Mouse (Mus musculus): Measurements from ENCODE around the gene Ubxn6. TPM values are rescaled to one million over a fixed set of nuclear protein-coding genes. Genes with fewer than 3 reads are reported as not detected.
"Not testable (repeated sequence)": the region's sequence is repeated elsewhere in the genome, so short reads cannot be mapped to it uniquely, and the experiment has no call there.

Ubxn6 gene
- polyA plus RNA-seq, 1 experiment from 2014 or later = 58.1 TPM

- no peaks in the 10 kb centered on the region for H3K9me3 ChIP-seq
- no peak overlapping the region for H3K9ac ChIP-seq (replicated peaks)
- peaks cover 4% of the 10 kb centered on the region; the same call in 1 of the 2 replicates for H3K4me1 ChIP-seq
Observed at GRCm38 (mm10) chr17:56110571-56110970, 35.7 kb upstream of the Ubxn6 start.

GRCm38 (mm10) chr17:56109219-56110051 is 34.6 kb upstream of the Ubxn6 start, which contains the start of gene Plin4:
Gene Plin4, minus strand, starts transcription at chr17:56109803.
- 65% methylated on average over 10 of the region's 10 CpGs for WGBS
- Histone ChIP-seq H3K36me3 (0 out of 2 replicates have a peak, but pooled peaks cover 5% of the 10 kb centered on the region), H3K9ac (replicated peaks) (no peak within 1 kb of the TSS), H3K27ac (replicated peaks) (no peak within 1 kb of the TSS), H3K27me3 (no peaks in the 10 kb centered on the region), H3K4me2 (replicated peaks) (no peak within 1 kb of the TSS), H3K4me1 (peaks cover 4% of the 10 kb centered on the region; the same call in 1 of the 2 replicates), H3K9me3 (no peaks in the 10 kb centered on the region), H3K4me3 (no peak within 1 kb of the TSS)
- ATAC-seq (ENCODE audit: low FRiP score, low read depth) = no peak

More at GRCm38 (mm10) chr17:56110571-56110970, 35.7 kb upstream of the Ubxn6 start:
- Histone ChIP-seq H3K4me3 (no peak overlapping the region), H3K36me3 (0 out of 2 replicates have a peak, but pooled peaks cover 5% of the 10 kb centered on the region), H3K4me2 (replicated peaks) (no peak overlapping the region), H3K27me3 (no peaks in the 10 kb centered on the region; the same call in 1 of the 2 replicates), H3K27ac (replicated peaks) (no peak overlapping the region)
- 76% methylated on average over 4 of the region's 4 CpGs for WGBS
- no peak for ATAC-seq (ENCODE audit: low FRiP score, low read depth)

GRCm38 (mm10) chr17:56108334-56109044 is 33.7 kb upstream of the Ubxn6 start:
- 75% methylated on average over 6 of the region's 6 CpGs for WGBS
- Histone ChIP-seq H3K36me3 (peaks cover 12% of the 10 kb centered on the region), H3K27ac (replicated peaks) (no peak overlapping the region), H3K27me3 (no peaks in the 10 kb centered on the region), H3K9ac (replicated peaks) (no peak overlapping the region), H3K4me1 (peaks cover 4% of the 10 kb centered on the region; the same call in 1 of the 2 replicates), H3K9me3 (no peaks in the 10 kb centered on the region), H3K4me2 (replicated peaks) (no peak overlapping the region), H3K4me3 (no peak overlapping the region)
- ATAC-seq (ENCODE audit: low FRiP score, low read depth) = no peak

- no peak for ATAC-seq (ENCODE audit: low FRiP score, low read depth)
- Histone ChIP-seq H3K4me2 (replicated peaks) (no peak overlapping the region), H3K9me3 (no peaks in the 10 kb centered on the region)
Observed at GRCm38 (mm10) chr17:56107736-56108135, 32.9 kb upstream of the Ubxn6 start.

GRCm38 (mm10) chr17:56106981-56107380 is 32.2 kb upstream of the Ubxn6 start:
- H3K4me2 ChIP-seq (replicated peaks) = no peak overlapping the region
- no peak overlapping the region for H3K9ac ChIP-seq (replicated peaks)
- 83% methylated on average over 4 of the region's 4 CpGs for WGBS
- H3K36me3 ChIP-seq = peaks cover 27% of the 10 kb centered on the region
- H3K27me3 ChIP-seq = no peaks in the 10 kb centered on the region
- H3K9me3 ChIP-seq = no peaks in the 10 kb centered on the region
- no peak overlapping the region for H3K27ac ChIP-seq (replicated peaks)
- no peak for ATAC-seq (ENCODE audit: low FRiP score, low read depth)
- no peak overlapping the region for H3K4me3 ChIP-seq
- no peaks in the 10 kb centered on the region for H3K4me1 ChIP-seq

More at GRCm38 (mm10) chr17:56107736-56108135, 32.9 kb upstream of the Ubxn6 start:
- H3K9ac ChIP-seq (replicated peaks) = no peak overlapping the region
- WGBS = 72% methylated on average over 2 of the region's 2 CpGs
- H3K27ac ChIP-seq (replicated peaks) = no peak overlapping the region
- no peaks in the 10 kb centered on the region for H3K27me3 ChIP-seq
- H3K36me3 ChIP-seq = peaks cover 19% of the 10 kb centered on the region
- no peak overlapping the region for H3K4me3 ChIP-seq
- H3K4me1 ChIP-seq = peaks cover under 1% of the 10 kb centered on the region; the same call in 1 of the 2 replicates

GRCm38 (mm10) chr17:56106436-56106835 is 31.6 kb upstream of the Ubxn6 start:
- H3K27ac ChIP-seq (replicated peaks); H3K9me3 ChIP-seq; H3K4me1 ChIP-seq; H3K27me3 ChIP-seq; H3K4me2 ChIP-seq (replicated peaks); H3K4me3 ChIP-seq; H3K9ac ChIP-seq (replicated peaks); ATAC-seq (ENCODE audit: low FRiP score, low read depth): not testable (repeated sequence)
- WGBS = 100% methylated on average over 4 of the region's 4 CpGs
- peaks cover 32% of the 10 kb centered on the region for H3K36me3 ChIP-seq

- peaks cover 49% of the 10 kb centered on the region for H3K36me3 ChIP-seq
- H3K4me1 ChIP-seq; H3K9me3 ChIP-seq; H3K27ac ChIP-seq (replicated peaks); H3K9ac ChIP-seq (replicated peaks); ATAC-seq (ENCODE audit: low FRiP score, low read depth); H3K27me3 ChIP-seq; H3K4me3 ChIP-seq; H3K4me2 ChIP-seq (replicated peaks): not testable (repeated sequence)
- WGBS = 90% methylated on average over 3 of the region's 5 CpGs
Observed at GRCm38 (mm10) chr17:56104821-56105220, 30.0 kb upstream of the Ubxn6 start.

- no peak overlapping the region for H3K27ac ChIP-seq (replicated peaks)
- H3K27me3 ChIP-seq = no peaks in the 10 kb centered on the region
- no peak overlapping the region for H3K4me2 ChIP-seq (replicated peaks)
- H3K9ac ChIP-seq (replicated peaks) = no peak overlapping the region
- WGBS = 93% methylated on average over 8 of the region's 8 CpGs
- no peaks in the 10 kb centered on the region for H3K9me3 ChIP-seq
- ATAC-seq (ENCODE audit: low FRiP score, low read depth) = no peak
- H3K4me1 ChIP-seq = no peaks in the 10 kb centered on the region
- no peak overlapping the region for H3K4me3 ChIP-seq
- H3K36me3 ChIP-seq = peaks cover 59% of the 10 kb centered on the region
Observed at GRCm38 (mm10) chr17:56103465-56104285, 28.8 kb upstream of the Ubxn6 start.

GRCm38 (mm10) chr17:56102927-56103326 is 28.1 kb upstream of the Ubxn6 start:
- Histone ChIP-seq H3K9me3 (no peaks in the 10 kb centered on the region), H3K4me2 (replicated peaks) (no peak overlapping the region), H3K36me3 (peaks cover 66% of the 10 kb centered on the region), H3K27ac (replicated peaks) (no peak overlapping the region), H3K9ac (replicated peaks) (no peak overlapping the region), H3K4me1 (no peaks in the 10 kb centered on the region), H3K27me3 (no peaks in the 10 kb centered on the region), H3K4me3 (no peak overlapping the region)
- 94% methylated on average over 9 of the region's 9 CpGs for WGBS
- no peak for ATAC-seq (ENCODE audit: low FRiP score, low read depth)

- Histone ChIP-seq H3K4me2 (replicated peaks) (no peak overlapping the region), H3K9ac (replicated peaks) (no peak overlapping the region), H3K4me1 (no peaks in the 10 kb centered on the region), H3K27ac (replicated peaks) (no peak overlapping the region), H3K27me3 (no peaks in the 10 kb centered on the region), H3K36me3 (peaks cover 69% of the 10 kb centered on the region), H3K4me3 (no peak overlapping the region), H3K9me3 (no peaks in the 10 kb centered on the region)
- 89% methylated on average over 5 of the region's 5 CpGs for WGBS
- no peak for ATAC-seq (ENCODE audit: low FRiP score, low read depth)
Observed at GRCm38 (mm10) chr17:56102158-56102557, 27.3 kb upstream of the Ubxn6 start.

- Histone ChIP-seq H3K4me1 (no peaks in the 10 kb centered on the region), H3K9ac (replicated peaks) (no peak overlapping the region), H3K4me3 (no peak overlapping the region), H3K9me3 (no peaks in the 10 kb centered on the region), H3K4me2 (replicated peaks) (no peak overlapping the region), H3K27me3 (no peaks in the 10 kb centered on the region), H3K36me3 (peaks cover 82% of the 10 kb centered on the region), H3K27ac (replicated peaks) (no peak overlapping the region)
- 94% methylated on average over 3 of the region's 3 CpGs for WGBS
- ATAC-seq (ENCODE audit: low FRiP score, low read depth) = no peak
Observed at GRCm38 (mm10) chr17:56100811-56101210, 26.0 kb upstream of the Ubxn6 start.
